Mouse (Mus musculus) C2C12 (cell line): ENCODE data around the gene Sorcs2. TPM values are rescaled to one million over a fixed set of nuclear protein-coding genes. Genes with fewer than 3 reads are reported as not detected.

Source experiments
- H3K27me3 ChIP-seq: one replicate; pipeline ENCODE4 v1.6.1; 2011; ENCODE audit not compliant: control insufficient read depth, insufficient read depth, insufficient read length
- H3K36me3 ChIP-seq: one replicate; pipeline ENCODE4 v1.6.1; 2011; ENCODE audit not compliant: control insufficient read depth, insufficient read depth
- H3K4me3 ChIP-seq: one replicate; pipeline ENCODE4 v1.5.1; 2011; ENCODE audit warnings: mild to moderate bottlenecking, control low read depth; ENCODE audit not compliant: poor library complexity, insufficient read depth, severe bottlenecking
- H3K79me2 ChIP-seq: one replicate; pipeline ENCODE4 v1.6.1; 2011; ENCODE audit not compliant: control insufficient read depth, insufficient read depth
- H3K79me3 ChIP-seq: one replicate; pipeline ENCODE4 v1.6.1; 2011; ENCODE audit warnings: low read depth, control low read depth
- H3ac ChIP-seq: one replicate; pipeline ENCODE3; 2011; ENCODE audit warnings: low read depth; ENCODE audit not compliant: control insufficient read depth, insufficient read length
- CEBPB ChIP-seq: IDR thresholded peaks from one replicate; pipeline ENCODE4 v1.6.1; 2011; ENCODE audit warnings: low read depth, mild to moderate bottlenecking, control low read depth, moderate library complexity
- CTCF ChIP-seq: IDR thresholded peaks from one replicate; pipeline ENCODE4 v1.5.1; 2011; ENCODE audit not compliant: control insufficient read depth, insufficient read depth, insufficient read length
- FOSL1 ChIP-seq: IDR thresholded peaks from one replicate; pipeline ENCODE4 v1.8.0; 2011; ENCODE audit warnings: mild to moderate bottlenecking, low read length; ENCODE audit not compliant: poor library complexity, insufficient read depth, severe bottlenecking
- MAX ChIP-seq: IDR thresholded peaks from one replicate; pipeline ENCODE4 v1.6.1; 2011; ENCODE audit warnings: mild to moderate bottlenecking, control low read depth
- MYOD1 ChIP-seq: IDR thresholded peaks from one replicate; pipeline ENCODE4 v1.6.1; 2011; ENCODE audit warnings: low read depth; ENCODE audit not compliant: control insufficient read depth, insufficient read length
- MYOG ChIP-seq: IDR thresholded peaks from one replicate; pipeline ENCODE4 v1.6.1; 2011; ENCODE audit not compliant: control insufficient read depth, insufficient read length; ENCODE audit errors: extremely low read depth
- USF1 ChIP-seq: IDR thresholded peaks from one replicate; pipeline ENCODE4 v1.6.1; 2011; ENCODE audit warnings: low read depth, mild to moderate bottlenecking, control low read depth, moderate library complexity
- polyA plus RNA-seq: library from polyadenylated mRNA; unstranded; fragments of >200 nt; fragmentation: generic; extraction: Trizol; gene quantifications from one replicate; pipeline ENCODE4 v1.2.1, GENCODE M21; 2012; ENCODE audit warnings: missing spikeins

Gene Sorcs2
- polyA plus RNA-seq, 1 experiment = 67.7 TPM

DNA sequence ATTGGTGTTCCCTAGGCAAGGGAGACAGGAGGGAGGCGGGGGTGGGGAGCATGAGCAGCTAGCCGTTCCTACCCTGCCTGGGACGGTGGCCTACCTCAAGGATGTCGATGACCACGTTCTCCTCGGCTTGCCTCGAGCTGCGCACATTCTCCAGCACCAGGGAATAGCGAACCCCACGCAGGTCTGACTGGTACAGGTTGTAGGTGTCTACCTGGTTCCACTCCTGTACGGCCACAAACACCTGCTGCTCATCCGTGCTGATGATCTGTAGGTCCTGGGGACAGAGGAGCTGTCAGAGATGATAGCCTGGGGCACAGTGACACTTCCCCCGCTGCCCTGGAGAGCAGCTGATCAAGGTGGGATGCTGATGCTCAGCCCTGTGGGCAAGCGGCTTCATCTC, 342.1 kb downstream of the Sorcs2 start:
- TF ChIP-seq FOSL1 = no peak
- TF ChIP-seq MAX = no peak
- TF ChIP-seq MYOD1 = no peak
- TF ChIP-seq MYOG = no peak
- TF ChIP-seq USF1 = no peak
- TF ChIP-seq CTCF = no peak
- no peak for TF ChIP-seq CEBPB

DNA sequence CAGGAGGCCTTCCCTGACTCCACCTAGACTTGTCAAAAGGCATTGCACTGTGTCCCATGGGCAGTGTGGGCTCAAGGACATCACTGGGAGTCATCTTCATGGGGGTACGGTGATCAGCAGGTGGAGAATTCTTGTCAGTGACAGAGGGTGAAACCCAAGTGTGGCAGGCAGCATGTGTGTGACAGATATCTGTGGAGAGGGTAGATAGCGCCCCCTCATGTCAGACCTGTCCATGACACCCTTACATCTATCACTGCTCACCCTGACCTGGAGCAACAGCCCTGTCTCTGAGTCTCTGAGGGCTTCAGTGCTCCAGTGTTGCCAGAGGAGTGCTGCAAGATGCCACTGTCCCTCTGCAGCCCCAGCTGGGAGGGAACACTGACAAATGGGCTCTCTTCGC, 343.4 kb downstream of the Sorcs2 start:
- no peaks in the 10 kb centered on the region for H3K27me3 ChIP-seq
- no peak overlapping the region for H3K4me3 ChIP-seq
- no peaks in the 10 kb centered on the region for H3K79me2 ChIP-seq
- H3ac ChIP-seq = no peak overlapping the region
- TF ChIP-seq MYOG (no peak), FOSL1 (no peak), MYOD1 (no peak), USF1 (no peak), CEBPB (no peak), CTCF (no peak), MAX (no peak)
- no peaks in the 10 kb centered on the region for H3K36me3 ChIP-seq
- H3K79me3 ChIP-seq = no peaks in the 10 kb centered on the region

More for the DNA sequence above, 342.1 kb downstream of the Sorcs2 start:
- H3K79me3 ChIP-seq = no peaks in the 10 kb centered on the region
- no peaks in the 10 kb centered on the region for H3K36me3 ChIP-seq
- no peak overlapping the region for H3K4me3 ChIP-seq
- no peaks in the 10 kb centered on the region for H3K27me3 ChIP-seq
- H3ac ChIP-seq = no peak overlapping the region
- no peaks in the 10 kb centered on the region for H3K79me2 ChIP-seq

DNA sequence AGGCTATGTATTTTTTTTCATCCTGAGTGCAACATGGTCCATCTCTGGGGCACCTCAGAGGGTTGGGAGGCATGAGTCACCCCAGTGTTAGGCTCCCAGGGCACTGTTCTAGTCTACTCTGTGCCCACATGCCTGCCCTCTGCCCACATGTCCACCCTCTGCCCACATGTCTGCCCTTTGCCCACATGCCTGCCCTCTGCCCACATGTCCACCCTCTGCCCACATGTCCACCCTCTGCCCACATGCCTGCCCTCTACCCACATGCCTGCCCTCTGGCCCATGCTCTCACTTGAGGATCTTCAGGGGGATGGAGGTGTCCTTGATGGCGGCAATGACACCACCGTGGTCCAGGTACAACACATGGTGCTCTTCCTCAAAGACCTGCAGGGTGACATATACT, 354.8 kb downstream of the Sorcs2 start:
- H3ac ChIP-seq = no peak overlapping the region
- no peak overlapping the region for H3K4me3 ChIP-seq

DNA sequence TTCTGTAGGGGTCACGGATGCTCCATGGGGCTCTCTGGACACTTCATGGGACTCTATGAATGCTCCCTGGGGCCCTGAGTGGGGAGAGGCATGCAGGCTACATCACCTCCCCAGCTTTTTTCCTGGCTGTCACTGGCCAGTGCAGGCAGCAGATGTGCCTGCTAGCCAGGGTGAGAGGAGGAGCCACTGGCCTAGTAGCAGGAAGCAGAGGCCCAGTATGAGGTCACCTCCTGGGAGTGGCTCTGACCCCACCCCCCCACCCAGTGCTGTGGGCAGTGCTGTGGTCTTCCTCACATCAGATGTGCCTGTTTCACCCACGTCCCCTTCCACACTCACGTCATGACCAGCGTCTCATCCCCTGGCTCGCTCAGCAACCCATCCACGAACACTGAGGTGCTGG, 356.2 kb downstream of the Sorcs2 start:
- no peak overlapping the region for H3ac ChIP-seq
- H3K79me2 ChIP-seq = no peaks in the 10 kb centered on the region
- no peaks in the 10 kb centered on the region for H3K27me3 ChIP-seq

More for the DNA sequence above, 354.8 kb downstream of the Sorcs2 start:
- Histone ChIP-seq H3K79me2 (no peaks in the 10 kb centered on the region), H3K36me3 (no peaks in the 10 kb centered on the region), H3K27me3 (no peaks in the 10 kb centered on the region), H3K79me3 (no peaks in the 10 kb centered on the region)
- no peak for TF ChIP-seq CEBPB
- TF ChIP-seq USF1 = peak; percentile 44
- peak; percentile 41 for TF ChIP-seq MYOD1
- no peak for TF ChIP-seq MYOG
- TF ChIP-seq CTCF = no peak
- TF ChIP-seq MAX = peak; percentile 64
- TF ChIP-seq FOSL1 = no peak

DNA sequence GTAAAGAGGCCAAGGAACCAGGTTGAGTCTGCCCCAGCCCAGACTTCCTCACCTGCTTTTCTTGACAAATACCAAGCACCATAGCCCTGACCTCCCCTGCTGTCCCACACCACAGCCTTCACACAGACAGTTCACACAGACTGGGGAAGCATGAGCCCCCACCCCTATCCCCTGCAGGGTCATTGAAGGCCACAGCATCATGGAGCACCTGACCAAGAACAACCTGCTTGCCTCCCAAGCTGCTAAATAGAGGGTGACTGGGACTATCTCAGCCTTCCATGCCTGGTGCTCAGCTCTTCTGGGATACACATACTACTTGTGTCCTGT, 356.7 kb downstream of the Sorcs2 start:
- H3K4me3 ChIP-seq = no peak overlapping the region
- TF ChIP-seq MAX = no peak
- H3K36me3 ChIP-seq = peaks cover 4% of the 10 kb centered on the region
- H3K27me3 ChIP-seq = no peaks in the 10 kb centered on the region
- H3K79me2 ChIP-seq = no peaks in the 10 kb centered on the region
- H3ac ChIP-seq = no peak overlapping the region
- H3K79me3 ChIP-seq = no peaks in the 10 kb centered on the region

More for the DNA sequence above, 356.2 kb downstream of the Sorcs2 start:
- Histone ChIP-seq H3K36me3 (peaks cover 4% of the 10 kb centered on the region), H3K79me3 (no peaks in the 10 kb centered on the region), H3K4me3 (no peak overlapping the region)
- no peak for TF ChIP-seq MYOD1
- TF ChIP-seq CTCF = no peak
- no peak for TF ChIP-seq FOSL1
- TF ChIP-seq USF1 = no peak
- no peak for TF ChIP-seq MYOG
- no peak for TF ChIP-seq MAX
- no peak for TF ChIP-seq CEBPB

DNA sequence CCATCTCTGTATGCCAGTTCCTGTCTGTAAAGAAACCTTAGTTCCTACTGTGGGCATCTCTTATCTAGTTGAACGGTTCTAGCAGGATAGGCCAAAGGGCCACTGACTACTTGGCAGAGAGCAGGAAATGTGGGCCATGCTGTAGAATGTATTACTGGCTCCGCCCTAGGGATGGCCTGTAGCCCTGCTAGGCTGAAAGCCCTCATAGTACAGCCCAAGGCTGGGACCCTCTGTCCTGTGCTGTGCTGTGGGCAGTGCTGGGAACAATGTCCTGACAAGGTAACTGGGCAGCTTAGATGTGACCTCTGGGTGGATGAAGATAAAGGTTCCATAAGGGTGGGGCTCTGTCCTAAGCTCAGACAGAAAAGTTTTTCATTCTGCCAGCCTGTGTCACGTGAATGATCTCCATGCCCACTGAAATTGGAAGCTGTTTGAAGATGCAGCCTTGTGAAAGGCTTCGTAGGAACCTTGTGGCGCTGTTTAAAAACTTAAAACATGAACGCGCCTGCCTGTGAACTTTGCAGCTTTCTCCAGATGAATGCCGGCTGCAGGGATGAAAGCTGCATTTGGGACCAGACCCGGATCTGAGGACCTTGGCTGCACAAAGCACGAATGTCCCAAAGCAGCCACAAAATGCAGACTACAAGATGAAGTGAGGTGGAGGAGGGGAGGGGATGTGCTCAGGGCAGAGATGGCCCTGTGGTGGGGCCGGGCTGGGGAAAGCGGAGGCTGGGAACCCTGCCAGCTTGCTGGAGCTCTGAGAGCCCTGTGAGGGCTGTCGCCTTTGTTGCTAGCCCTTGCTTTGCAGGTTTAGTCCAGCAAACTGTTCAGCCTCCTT, 357.3 kb downstream of the Sorcs2 start:
- TF ChIP-seq MYOD1 = no peak
- no peak for TF ChIP-seq CTCF
- no peak for TF ChIP-seq MAX
- no peak for TF ChIP-seq FOSL1
- TF ChIP-seq USF1 = no peak
- TF ChIP-seq CEBPB = no peak
- TF ChIP-seq MYOG = no peak
- Histone ChIP-seq H3K79me2 (no peaks in the 10 kb centered on the region), H3K27me3 (no peaks in the 10 kb centered on the region), H3K36me3 (peaks cover 4% of the 10 kb centered on the region), H3K4me3 (no peak overlapping the region), H3K79me3 (no peaks in the 10 kb centered on the region), H3ac (no peak overlapping the region)
